Mouse (Mus musculus) heart, postnatal 0 days (tissue): ENCODE measurements around the gene Myrip.

Experiments used
- CTCF ChIP-seq: IDR thresholded peaks from 2 replicates; pipeline ENCODE4 v1.5.1; 2016; ENCODE audit warnings: antibody characterized with exemption, control low read depth, low read depth
- EP300 ChIP-seq: IDR thresholded peaks from 2 replicates; pipeline ENCODE4 v1.6.1; 2016; ENCODE audit warnings: antibody characterized with exemption, low read depth

GRCm38 (mm10) chr9:120470431-120470830 is 169.1 kb downstream of the Myrip start:
- TF ChIP-seq CTCF (no peak), EP300 (no peak)
